Mouse (Mus musculus) inflammation-experienced regulatory T-cells, adult 6 months (primary cell): ENCODE measurements at regions not wholly inside any gene's neighbourhood (a gene's known extent, or its start where the extent isn't known, plus 50 kb on each side); places are given as distances from the start of the nearest gene placed in this dataset.

ENCODE experiments used
- ATAC-seq: one replicate; pipeline ENCODE4 v1.8.0; 2017

- ATAC-seq, result no peak
Measured at GRCm38 (mm10) chr2:61527127-61527526, 51.3 kb upstream of the Tank start.

GRCm38 (mm10) chr2:61524060-61524734, 54.2 kb upstream of the Tank start:
- no peak for ATAC-seq

- ATAC-seq, result peak; percentile 3
Measured at GRCm38 (mm10) chr2:61514445-61515123, 63.8 kb upstream of the Tank start.

- peak; percentile 100 for ATAC-seq
Measured at GRCm38 (mm10) chr2:61513787-61514444, 64.5 kb upstream of the Tank start.

GRCm38 (mm10) chr2:61503594-61503993, 74.8 kb upstream of the Tank start:
- ATAC-seq, result peak; percentile 70

- ATAC-seq, result no peak
Measured at GRCm38 (mm10) chr2:61501922-61502321, 76.5 kb upstream of the Tank start.

- no peak for ATAC-seq
Measured at GRCm38 (mm10) chr2:61499266-61499665, 79.1 kb upstream of the Tank start.

- no peak for ATAC-seq
Measured at GRCm38 (mm10) chr2:61497930-61498329, 80.5 kb upstream of the Tank start.

- peak; percentile 2 for ATAC-seq
Measured at GRCm38 (mm10) chr2:61496968-61497367, 81.4 kb upstream of the Tank start.

- peak; percentile 40 for ATAC-seq
Measured at GRCm38 (mm10) chr2:61493918-61494712, 84.3 kb upstream of the Tank start.

GRCm38 (mm10) chr2:61492043-61492743, 86.2 kb upstream of the Tank start:
- peak; percentile 30 for ATAC-seq

GRCm38 (mm10) chr2:61490436-61491109, 87.8 kb upstream of the Tank start:
- ATAC-seq, result peak; percentile 53

- ATAC-seq, result peak; percentile 47
Measured at GRCm38 (mm10) chr2:61489762-61490161, 88.6 kb upstream of the Tank start.

- peak; percentile 94 for ATAC-seq
Measured at GRCm38 (mm10) chr2:61483820-61484219, 94.6 kb upstream of the Tank start.

GRCm38 (mm10) chr2:61476648-61477047, 101.7 kb upstream of the Tank start:
- no peak for ATAC-seq

GRCm38 (mm10) chr2:61474626-61475025, 103.8 kb upstream of the Tank start:
- ATAC-seq, result peak; percentile 86

GRCm38 (mm10) chr2:61470521-61470920, 107.9 kb upstream of the Tank start:
- no peak for ATAC-seq

GRCm38 (mm10) chr2:61470064-61470463, 108.3 kb upstream of the Tank start:
- no peak for ATAC-seq

GRCm38 (mm10) chr2:61455902-61456301, 122.5 kb upstream of the Tank start:
- peak; percentile 40 for ATAC-seq

GRCm38 (mm10) chr2:61454729-61455128, 123.7 kb upstream of the Tank start:
- no peak for ATAC-seq

- ATAC-seq, result peak; percentile 88
Measured at GRCm38 (mm10) chr2:61454311-61454728, 124.1 kb upstream of the Tank start.
